Mouse (Mus musculus) hindbrain, embryonic 14.5 days (tissue): ENCODE data around the gene Jkamp. TPM values are rescaled to one million over a fixed set of nuclear protein-coding genes. Genes with fewer than 3 reads are reported as not detected.

Source experiments
- ATAC-seq: fragments of 200-750 bp; cut with Nextera tagmentation; 2 replicates; pipeline ENCODE4 v1.8.0; 2017; ENCODE audit warnings: moderate number of reproducible peaks, mild to moderate bottlenecking, moderate TSS enrichment, moderate library complexity; ENCODE audit not compliant: low FRiP score
- DNase-seq: peaks from one replicate; pipeline ENCODE4 v3.0.0-alpha.2; 2015; ENCODE audit warnings: low spot score
- H3K27ac ChIP-seq: fragments of 300-500 bp; sonication (generic); 2 replicates; pipeline ENCODE4 v1.5.1; 2014; ENCODE audit warnings: mild to moderate bottlenecking, moderate library complexity
- H3K27me3 ChIP-seq: fragments of 300-500 bp; sonication (generic); 2 replicates; pipeline ENCODE4 v1.6.1; 2014; ENCODE audit warnings: mild to moderate bottlenecking, low read length, mixed read lengths; ENCODE audit not compliant: control insufficient read depth, insufficient read depth
- H3K36me3 ChIP-seq: fragments of 300-500 bp; sonication (generic); replicated peaks from 2 replicates; pipeline ENCODE4 v1.6.1; 2014; ENCODE audit not compliant: control insufficient read depth, insufficient read depth
- H3K4me1 ChIP-seq: fragments of 300-500 bp; sonication (generic); replicated peaks from 2 replicates; pipeline ENCODE4 v1.6.1; 2014; ENCODE audit warnings: antibody characterized with exemption, low read length, mixed read lengths; ENCODE audit not compliant: control insufficient read depth, insufficient read depth
- H3K4me2 ChIP-seq: fragments of 300-500 bp; sonication (generic); replicated peaks from 2 replicates; pipeline ENCODE4 v1.6.1; 2014; ENCODE audit warnings: mild to moderate bottlenecking, moderate library complexity
- H3K4me3 ChIP-seq: fragments of 300-500 bp; sonication (generic); replicated peaks from 2 replicates; pipeline ENCODE4 v1.5.1; 2014; ENCODE audit warnings: mild to moderate bottlenecking, low read length
- H3K9ac ChIP-seq: fragments of 300-500 bp; sonication (generic); 2 replicates; pipeline ENCODE4 v1.6.1; 2014
- H3K9me3 ChIP-seq: fragments of 300-500 bp; sonication (generic); 2 replicates; pipeline ENCODE4 v1.6.1; 2016; ENCODE audit warnings: low read length; ENCODE audit not compliant: control insufficient read depth
- WGBS: fragments of 180-500 bp; shearing (Covaris S2); extraction: QIAGEN DNeasy Blood & Tissue Kit; methylation state at CpG from one replicate; pipeline ENCODE4 v1.1.7; 2014; 5-methylcytosine and 5-hydroxymethylcytosine counted together
- polyA plus RNA-seq: library from polyadenylated mRNA; unstranded; fragments of >200 nt; fragmentation: Nextera tagmentation; extraction: Ambion mirVana; gene quantifications from 2 replicates; pipeline ENCODE4 v1.2.1, GENCODE M21; 2014

Jkamp gene
- polyA plus RNA-seq, 1 experiment from 2014 or later: 101 TPM

GRCm38 (mm10) chr12:72052571-72052970 is 32.8 kb upstream of the Jkamp start:
- Histone ChIP-seq H3K4me3 (no peak overlapping the region), H3K4me1 (no peaks in the 10 kb centered on the region), H3K27ac (no peak overlapping the region), H3K9me3 (peaks cover 14% of the 10 kb centered on the region), H3K36me3 (no peaks in the 10 kb centered on the region), H3K27me3 (no peaks in the 10 kb centered on the region), H3K9ac (no peak overlapping the region), H3K4me2 (no peak overlapping the region)
- no peak for ATAC-seq
- 83% methylated on average over 6 of the region's 6 CpGs for WGBS
- no peak for DNase-seq

GRCm38 (mm10) chr12:72053303-72053702 is 32.1 kb upstream of the Jkamp start:
- ATAC-seq: no peak
- DNase-seq: peak; percentile 54
- WGBS: 48% methylated on average over 6 of the region's 6 CpGs
- no peaks in the 10 kb centered on the region for H3K27me3 ChIP-seq
- H3K27ac ChIP-seq: no peak overlapping the region
- no peaks in the 10 kb centered on the region for H3K4me1 ChIP-seq
- no peaks in the 10 kb centered on the region for H3K36me3 ChIP-seq
- no peak overlapping the region for H3K9ac ChIP-seq
- peaks cover 14% of the 10 kb centered on the region for H3K9me3 ChIP-seq
- H3K4me3 ChIP-seq: no peak overlapping the region
- H3K4me2 ChIP-seq: no peak overlapping the region

DNA sequence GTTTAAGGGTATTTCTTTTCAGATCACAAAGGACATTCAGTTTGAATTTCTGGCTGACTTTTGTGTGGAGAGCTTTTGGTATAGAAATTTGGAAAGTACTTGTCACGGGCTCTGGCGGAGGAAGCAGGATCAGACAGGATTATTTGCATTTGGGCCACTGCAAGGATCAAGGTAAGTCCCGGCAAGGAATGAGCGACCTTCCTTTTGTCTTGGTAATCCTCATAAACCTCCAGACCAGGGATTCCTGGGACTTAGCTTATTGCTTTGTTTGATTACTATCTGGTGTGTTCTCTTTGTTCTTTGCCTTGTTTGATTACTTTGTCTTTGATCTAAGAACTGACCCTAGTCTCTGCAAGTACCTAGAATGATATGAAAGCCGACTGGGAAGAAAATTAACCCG is 31.5 kb upstream of the Jkamp start:
- Histone ChIP-seq H3K4me1 (no peaks in the 10 kb centered on the region), H3K27ac (no peak overlapping the region), H3K27me3 (no peaks in the 10 kb centered on the region), H3K36me3 (no peaks in the 10 kb centered on the region), H3K9me3 (peaks cover 14% of the 10 kb centered on the region), H3K4me2 (no peak overlapping the region), H3K9ac (no peak overlapping the region), H3K4me3 (no peak overlapping the region)
- ATAC-seq (no peak), DNase-seq (no peak)
- WGBS: 39% methylated on average over 6 of the region's 6 CpGs

- no peaks in the 10 kb centered on the region for H3K4me1 ChIP-seq
- 91% methylated on average over 1 of the region's 1 CpGs for WGBS
- DNase-seq (no peak), ATAC-seq (no peak)
- H3K27me3 ChIP-seq: no peaks in the 10 kb centered on the region
- no peak overlapping the region for H3K4me3 ChIP-seq
- H3K9ac ChIP-seq: no peak overlapping the region
- no peak overlapping the region for H3K27ac ChIP-seq
- H3K36me3 ChIP-seq: no peaks in the 10 kb centered on the region
- H3K4me2 ChIP-seq: no peak overlapping the region
- H3K9me3 ChIP-seq: no peaks in the 10 kb centered on the region
Measured at GRCm38 (mm10) chr12:72057780-72058179, 27.6 kb upstream of the Jkamp start.

- peak overlapping the region; percentile 86 for H3K4me2 ChIP-seq
- no peaks in the 10 kb centered on the region; the same call in 1 of the 2 replicates for H3K4me1 ChIP-seq
- H3K9me3 ChIP-seq: no peaks in the 10 kb centered on the region
- ATAC-seq (peak; percentile 80), DNase-seq (peak; percentile 55)
- WGBS: 4% methylated on average over 40 of the region's 40 CpGs
- H3K27ac ChIP-seq: peak overlapping the region; percentile 94
- peak overlapping the region; percentile 76 for H3K4me3 ChIP-seq
- peak overlapping the region; percentile 90 for H3K9ac ChIP-seq
- no peaks in the 10 kb centered on the region for H3K36me3 ChIP-seq
- peaks cover 7% of the 10 kb centered on the region; the same call in 1 of the 2 replicates for H3K27me3 ChIP-seq
Measured at GRCm38 (mm10) chr12:72069626-72070326, 15.6 kb upstream of the Jkamp start.

DNA sequence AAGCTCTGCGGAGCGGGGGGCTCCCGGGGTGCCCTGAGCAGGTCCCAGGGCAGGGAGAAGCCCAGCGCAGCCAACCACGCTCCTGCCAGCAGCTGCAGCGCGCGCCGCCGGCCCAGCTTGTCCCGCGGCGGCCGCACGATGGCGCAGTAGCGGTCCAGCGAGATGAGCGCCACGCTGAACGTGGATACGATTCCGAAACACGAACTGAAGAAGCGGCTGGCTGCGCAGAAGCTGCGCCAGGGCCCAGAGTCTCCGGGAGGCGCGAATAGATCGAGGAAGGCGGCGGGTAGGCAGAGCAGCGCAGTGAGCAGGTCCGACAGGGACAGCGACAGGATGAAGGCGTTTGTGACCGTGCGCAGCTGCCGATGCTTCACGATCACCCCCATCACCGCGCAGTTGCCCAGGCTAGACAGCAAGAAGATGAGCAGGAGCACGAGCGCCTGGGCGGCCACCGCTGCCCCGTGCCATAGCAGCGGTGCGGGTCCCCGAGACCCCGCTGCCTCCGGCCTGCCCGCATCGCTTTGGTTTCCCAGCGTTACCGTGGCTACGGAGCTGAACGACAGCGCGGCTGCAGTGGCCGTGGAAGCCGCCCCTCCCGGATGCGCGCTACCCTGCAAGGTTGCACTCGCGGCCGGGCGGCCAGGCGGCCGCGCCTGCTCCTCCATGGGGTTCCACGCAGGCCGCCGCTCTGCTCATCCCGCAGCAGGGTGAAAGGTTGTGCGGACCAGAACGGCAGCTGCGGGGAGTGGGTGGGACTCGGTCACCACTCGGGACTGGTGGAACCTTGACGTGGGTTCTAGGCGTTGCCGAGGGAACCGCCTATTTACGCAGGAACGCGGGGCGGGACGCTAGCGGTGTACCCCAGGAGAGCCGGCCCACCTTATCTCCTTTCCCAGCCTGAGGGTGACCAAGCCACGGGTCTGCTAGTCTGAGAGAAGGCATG is 14.8 kb upstream of the Jkamp start, which contains the start of gene Gpr135:
Gene Gpr135 (minus strand): TSS at position 799 of the 943 bp plus-strand sequence.
- Histone ChIP-seq H3K9me3 (no peaks in the 10 kb centered on the region), H3K4me2 (peak within 1 kb of the TSS; percentile 86), H3K4me1 (no peaks in the 10 kb centered on the region; the same call in 1 of the 2 replicates), H3K27me3 (peaks cover 7% of the 10 kb centered on the region; the same call in 1 of the 2 replicates), H3K27ac (peak within 1 kb of the TSS; percentile 94), H3K36me3 (no peaks in the 10 kb centered on the region), H3K9ac (peak within 1 kb of the TSS; percentile 90), H3K4me3 (peak within 1 kb of the TSS; percentile 76)
- DNase-seq (peak; percentile 88), ATAC-seq (peak; percentile 92)
- WGBS: under 1% methylated on average over 94 of the region's 94 CpGs

GRCm38 (mm10) chr12:72078248-72078647 is 7.1 kb upstream of the Jkamp start:
- H3K36me3 ChIP-seq: no peaks in the 10 kb centered on the region
- H3K9ac ChIP-seq: no peak overlapping the region
- H3K4me2 ChIP-seq: no peak overlapping the region
- ATAC-seq: no peak
- 90% methylated on average over 3 of the region's 3 CpGs for WGBS
- no peak overlapping the region for H3K4me3 ChIP-seq
- no peaks in the 10 kb centered on the region for H3K27me3 ChIP-seq
- H3K4me1 ChIP-seq: peaks cover 11% of the 10 kb centered on the region; the same call in 1 of the 2 replicates
- DNase-seq: no peak
- no peaks in the 10 kb centered on the region for H3K9me3 ChIP-seq
- H3K27ac ChIP-seq: no peak overlapping the region

DNA sequence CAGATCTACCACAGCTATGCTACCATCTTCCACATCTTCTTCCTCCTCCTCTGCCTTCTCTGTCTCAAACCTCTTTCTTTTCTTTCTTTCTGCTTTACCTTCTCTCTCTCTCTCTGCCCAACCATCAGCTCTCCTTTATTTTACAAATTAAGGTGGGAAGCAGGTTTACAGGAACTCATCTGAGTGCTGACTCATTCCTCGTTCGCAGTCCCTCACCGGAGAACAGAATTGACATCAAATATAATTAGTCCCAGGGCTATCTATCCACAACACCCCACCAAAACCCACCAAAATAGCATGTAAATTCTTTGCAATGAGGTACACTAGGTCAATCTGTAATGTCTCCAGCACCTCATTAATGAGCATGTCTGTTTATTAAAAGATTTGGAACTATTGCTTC is 3.4 kb upstream of the Jkamp start:
- ATAC-seq: no peak
- 73% methylated on average over 3 of the region's 3 CpGs for WGBS

GRCm38 (mm10) chr12:72082370-72082769 is 3.0 kb upstream of the Jkamp start:
- H3K4me3 ChIP-seq: peak overlapping the region; percentile 7; the same call in 1 of the 2 replicates
- H3K27ac ChIP-seq: no peak overlapping the region
- WGBS: 30% methylated on average over 18 of the region's 18 CpGs

More for the DNA sequence above, 3.4 kb upstream of the Jkamp start:
- Histone ChIP-seq H3K27ac (no peak overlapping the region), H3K4me3 (peak overlapping the region; percentile 7; the same call in 1 of the 2 replicates), H3K9ac (peak overlapping the region; percentile 31), H3K4me1 (peaks cover 16% of the 10 kb centered on the region; the same call in 1 of the 2 replicates), H3K27me3 (no peaks in the 10 kb centered on the region), H3K36me3 (no peaks in the 10 kb centered on the region), H3K4me2 (peak overlapping the region; percentile 38), H3K9me3 (no peaks in the 10 kb centered on the region)
- DNase-seq: no peak

More at GRCm38 (mm10) chr12:72082370-72082769, 3.0 kb upstream of the Jkamp start:
- no peaks in the 10 kb centered on the region for H3K27me3 ChIP-seq
- ATAC-seq (no peak), DNase-seq (no peak)
- H3K4me2 ChIP-seq: peak overlapping the region; percentile 38
- peaks cover 20% of the 10 kb centered on the region; the same call in 1 of the 2 replicates for H3K4me1 ChIP-seq
- no peaks in the 10 kb centered on the region for H3K36me3 ChIP-seq
- H3K9me3 ChIP-seq: no peaks in the 10 kb centered on the region
- peak overlapping the region; percentile 31 for H3K9ac ChIP-seq
